Mouse (Mus musculus): ENCODE measurements around the gene Vgll4.

The Vgll4 gene

DNA sequence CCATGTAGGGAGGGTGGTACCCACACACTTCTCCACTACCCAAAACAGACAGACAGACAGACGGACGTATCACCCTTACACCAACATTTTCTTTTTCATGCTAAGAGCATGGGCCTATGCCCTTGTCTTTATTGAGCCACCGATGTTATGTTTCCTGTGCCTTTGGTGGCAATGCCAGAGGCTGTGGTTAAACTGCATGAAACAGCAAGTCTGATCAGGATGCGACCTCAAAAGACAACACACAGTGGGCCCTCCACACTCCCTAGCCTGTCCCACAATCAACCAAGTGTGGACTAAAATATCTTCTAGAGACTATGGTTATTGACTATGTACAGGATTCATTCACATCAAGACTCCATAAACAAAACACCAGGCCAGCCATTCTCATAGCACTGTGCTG lies 70.8 kb downstream of the Vgll4 start:
- in situ Hi-C loops (cut with MseI, MboI), result loop anchor here in 1 of 2 experiments (10.0 kb wide), 1 partner anchor 164 kb away; no protein-coding TSS in a partner anchor

GRCm38 (mm10) chr6:114896281-114896680 lies 73.5 kb downstream of the Vgll4 start:
- in situ Hi-C loops (cut with MseI, MboI), result loop anchor here in 1 of 2 experiments (10.0 kb wide), 1 partner anchor 161 kb away; no protein-coding TSS in a partner anchor

DNA sequence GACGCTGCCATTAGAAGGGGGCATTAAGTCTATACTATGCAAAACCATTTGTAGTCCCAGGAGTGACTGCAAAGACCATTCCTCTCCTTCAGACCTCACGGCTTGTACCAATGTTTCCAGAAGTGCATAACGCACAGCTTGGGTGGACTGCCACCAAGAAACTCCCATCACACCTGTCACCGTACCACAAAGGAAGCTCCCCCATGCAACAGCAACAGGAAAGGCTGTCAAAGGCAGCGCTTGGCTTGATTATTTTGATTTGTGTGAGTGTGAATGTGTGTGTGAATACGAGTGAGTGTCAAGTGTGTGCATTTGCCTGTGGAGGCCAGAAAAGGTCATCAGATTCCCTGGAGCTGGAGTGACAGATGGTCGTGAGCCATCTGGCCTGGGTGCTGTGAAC lies 74.6 kb downstream of the Vgll4 start:
- in situ Hi-C loops (cut with MseI, MboI), result loop anchor here in 1 of 2 experiments (10.0 kb wide), 1 partner anchor 160 kb away; no protein-coding TSS in a partner anchor

- in situ Hi-C loops (cut with MseI, MboI), result loop anchor here in 1 of 2 experiments (10.0 kb wide), 1 partner anchor 160 kb away; no protein-coding TSS in a partner anchor
Observed at GRCm38 (mm10) chr6:114894548-114895106, 75.2 kb downstream of the Vgll4 start.

GRCm38 (mm10) chr6:114893427-114894209 lies 76.2 kb downstream of the Vgll4 start:
- in situ Hi-C loops (cut with MseI, MboI), result loop anchor here in 1 of 2 experiments (10.0 kb wide), 1 partner anchor 159 kb away; no protein-coding TSS in a partner anchor

DNA sequence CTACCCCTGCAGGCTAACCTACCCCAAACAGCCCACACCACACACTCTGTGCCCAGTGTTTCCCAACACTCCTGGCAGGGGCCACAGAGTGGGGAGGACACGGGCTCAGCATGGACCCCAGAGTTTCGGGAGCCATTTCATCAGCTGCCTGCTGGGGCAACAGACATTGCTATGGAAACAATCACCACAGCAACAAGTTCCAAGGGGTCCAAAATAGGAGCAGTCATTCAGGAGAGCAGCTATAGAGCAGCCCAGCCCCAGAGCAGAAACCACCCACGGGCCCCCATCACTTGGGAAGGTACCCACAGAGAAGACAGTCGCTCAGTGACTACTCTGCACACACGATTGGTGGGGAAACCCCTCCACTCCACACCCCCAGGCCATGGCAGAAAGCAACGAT lies 77.4 kb downstream of the Vgll4 start:
- in situ Hi-C loops (cut with MseI, MboI), result loop anchor here in 1 of 2 experiments (10.0 kb wide), 1 partner anchor 158 kb away; no protein-coding TSS in a partner anchor

DNA sequence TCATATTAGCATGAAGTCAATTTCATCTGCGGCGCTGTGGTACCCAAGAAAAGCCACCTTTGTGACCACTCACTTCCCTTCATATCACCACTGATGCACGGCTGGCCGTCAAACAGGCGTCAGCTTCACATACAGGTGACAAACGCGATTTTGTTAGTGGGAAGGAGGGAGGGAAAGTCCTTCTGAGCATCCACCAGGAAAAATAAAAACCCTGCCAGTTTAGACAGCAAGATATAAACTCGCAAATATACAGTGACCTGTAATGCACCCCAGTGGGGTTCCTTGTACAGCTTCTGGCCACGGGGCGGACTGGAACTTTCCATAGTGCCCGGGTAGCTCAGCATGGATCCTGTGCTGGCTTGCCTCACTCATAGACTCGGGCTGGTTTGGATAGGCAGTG lies 78.0 kb downstream of the Vgll4 start:
- in situ Hi-C loops (cut with MseI, MboI), result loop anchor here in 1 of 2 experiments (10.0 kb wide), 1 partner anchor 157 kb away; no protein-coding TSS in a partner anchor

- in situ Hi-C loops (cut with MseI, MboI), result loop anchor here in 1 of 2 experiments (10.0 kb wide), 1 partner anchor 156 kb away; no protein-coding TSS in a partner anchor
Observed at GRCm38 (mm10) chr6:114891272-114891671, 78.5 kb downstream of the Vgll4 start.

DNA sequence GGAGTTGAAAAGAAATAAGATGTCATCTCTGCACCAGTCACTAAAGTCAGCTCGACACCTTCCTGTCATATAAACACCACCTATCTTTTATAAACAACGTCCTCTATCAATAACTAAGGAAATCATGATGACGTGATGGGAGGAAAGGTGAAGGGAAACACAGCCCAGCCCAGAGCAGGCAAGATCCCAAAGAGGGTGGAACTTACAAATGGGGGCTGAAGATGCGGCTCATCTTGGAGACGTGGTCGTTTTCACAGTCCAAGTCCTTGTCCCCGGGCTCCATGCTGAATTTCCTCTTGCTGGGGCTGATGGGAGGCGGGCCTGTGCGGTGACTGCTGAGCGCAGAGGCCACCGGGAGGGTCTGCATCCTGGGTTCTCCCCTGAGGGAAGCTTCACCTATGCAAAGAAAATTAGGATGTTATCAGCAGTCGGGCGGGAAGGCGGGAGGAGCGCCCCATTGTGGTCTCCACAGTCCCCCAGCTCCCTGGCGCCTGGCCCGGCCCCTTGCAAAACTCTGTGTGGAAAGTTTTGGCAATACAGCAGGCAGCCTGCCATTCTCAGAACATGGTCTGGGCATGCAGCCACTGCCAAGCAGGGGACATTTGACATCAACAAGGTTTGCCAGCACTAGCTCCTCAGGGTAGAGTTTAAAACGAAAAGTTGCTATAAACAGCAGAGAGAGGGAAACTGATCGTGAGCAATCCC lies 79.2 kb downstream of the Vgll4 start:
- in situ Hi-C loops (cut with MseI, MboI), result loop anchor here in 1 of 2 experiments (10.0 kb wide), 1 partner anchor 156 kb away; no protein-coding TSS in a partner anchor

- in situ Hi-C loops (cut with MseI, MboI), result loop anchor here in 1 of 2 experiments (10.0 kb wide), 1 partner anchor 155 kb away; no protein-coding TSS in a partner anchor
Observed at GRCm38 (mm10) chr6:114889971-114890370, 79.8 kb downstream of the Vgll4 start.

DNA sequence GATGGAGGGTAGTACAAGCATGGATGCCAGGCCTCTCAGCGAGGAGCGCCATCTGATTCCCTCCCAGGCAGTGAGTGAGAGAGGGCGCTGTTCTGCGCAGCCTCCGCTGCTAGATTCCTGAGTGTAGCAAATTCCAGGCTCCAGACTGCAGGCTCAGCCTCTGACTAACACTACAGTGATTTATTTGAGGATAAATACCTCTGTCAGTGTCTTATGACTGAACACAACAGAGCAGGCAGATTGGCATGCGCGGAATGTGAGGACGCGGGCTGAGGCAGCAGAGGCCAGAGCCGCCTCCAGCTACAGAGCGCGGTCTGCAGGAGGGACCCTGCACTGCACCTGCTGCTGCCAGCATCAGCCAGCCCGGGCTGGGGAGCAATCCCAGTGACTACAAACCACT lies 80.9 kb downstream of the Vgll4 start:
- in situ Hi-C loops (cut with MseI, MboI), result no loop called here

- in situ Hi-C loops (cut with MseI, MboI), result no loop called here
Observed at GRCm38 (mm10) chr6:114886504-114887361, 83.1 kb downstream of the Vgll4 start.

- in situ Hi-C loops (cut with MseI, MboI), result no loop called here
Observed at GRCm38 (mm10) chr6:114886012-114886411, 83.8 kb downstream of the Vgll4 start.

DNA sequence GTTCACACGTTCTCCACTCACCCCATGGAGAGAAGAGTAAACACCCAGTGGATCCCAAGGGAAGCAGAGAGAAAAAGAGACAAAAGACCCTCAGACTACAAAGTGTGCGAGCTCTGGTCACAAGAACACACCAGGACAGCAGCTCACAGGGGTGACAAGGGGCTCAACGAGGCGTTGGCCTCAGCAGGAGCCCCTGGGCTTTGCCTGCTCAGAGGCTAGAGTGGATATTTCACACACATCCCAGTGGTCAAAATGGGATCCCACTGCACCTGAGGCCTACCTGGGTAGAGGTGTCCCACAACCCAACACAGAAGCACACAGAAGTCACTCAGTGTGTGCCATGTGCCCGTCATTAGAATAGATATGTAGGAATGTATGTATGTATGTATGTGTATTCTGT lies 84.7 kb downstream of the Vgll4 start:
- in situ Hi-C loops (cut with MseI, MboI), result no loop called here

DNA sequence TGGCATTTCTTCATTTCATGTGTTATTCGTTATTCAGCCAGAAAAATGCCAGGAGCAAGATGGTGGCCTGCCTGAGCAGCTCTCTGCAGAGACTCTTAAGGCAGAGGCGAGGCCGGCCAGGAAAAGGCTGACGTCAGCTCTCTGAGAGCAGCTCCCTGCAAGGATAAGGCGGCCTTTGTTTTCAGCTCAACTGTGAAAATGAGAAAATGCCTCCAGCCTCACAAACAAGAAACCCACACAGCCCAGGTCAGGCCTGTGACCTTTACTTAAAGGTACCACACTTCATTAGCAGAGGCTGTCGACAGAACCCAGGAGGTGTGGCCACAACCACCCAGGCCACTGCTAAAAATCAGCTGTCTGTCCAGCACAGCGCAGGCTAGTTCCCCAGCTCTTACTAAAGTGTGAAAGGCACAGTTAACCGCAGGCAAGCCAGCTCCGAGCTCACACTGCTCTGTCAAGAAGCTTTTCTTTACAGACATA lies 86.5 kb downstream of the Vgll4 start:
- in situ Hi-C loops (cut with MseI, MboI), result no loop called here

GRCm38 (mm10) chr6:114882675-114883074 lies 87.1 kb downstream of the Vgll4 start:
- in situ Hi-C loops (cut with MseI, MboI), result no loop called here

DNA sequence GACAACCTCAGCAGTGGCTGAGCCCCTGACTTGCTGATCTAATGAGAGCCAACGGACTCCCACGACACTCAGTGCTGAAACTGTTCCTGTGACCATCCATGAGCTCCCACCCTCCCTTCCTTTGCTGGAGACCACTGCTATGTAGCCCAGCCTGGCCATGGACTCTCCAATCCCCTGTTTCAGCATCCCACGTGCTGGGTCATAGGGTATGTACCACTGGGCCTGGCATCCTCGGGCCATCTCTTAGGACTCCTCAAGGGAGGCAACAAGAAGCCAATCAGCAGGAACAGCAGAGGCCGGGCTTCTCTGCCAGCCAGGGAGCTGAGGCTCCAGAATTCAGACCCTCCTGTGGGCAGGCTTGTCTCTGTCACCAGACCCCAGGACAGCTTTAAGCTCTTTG lies 87.6 kb downstream of the Vgll4 start:
- in situ Hi-C loops (cut with MseI, MboI), result no loop called here

- in situ Hi-C loops (cut with MseI, MboI), result no loop called here
Observed at GRCm38 (mm10) chr6:114880798-114881197, 89.0 kb downstream of the Vgll4 start.

DNA sequence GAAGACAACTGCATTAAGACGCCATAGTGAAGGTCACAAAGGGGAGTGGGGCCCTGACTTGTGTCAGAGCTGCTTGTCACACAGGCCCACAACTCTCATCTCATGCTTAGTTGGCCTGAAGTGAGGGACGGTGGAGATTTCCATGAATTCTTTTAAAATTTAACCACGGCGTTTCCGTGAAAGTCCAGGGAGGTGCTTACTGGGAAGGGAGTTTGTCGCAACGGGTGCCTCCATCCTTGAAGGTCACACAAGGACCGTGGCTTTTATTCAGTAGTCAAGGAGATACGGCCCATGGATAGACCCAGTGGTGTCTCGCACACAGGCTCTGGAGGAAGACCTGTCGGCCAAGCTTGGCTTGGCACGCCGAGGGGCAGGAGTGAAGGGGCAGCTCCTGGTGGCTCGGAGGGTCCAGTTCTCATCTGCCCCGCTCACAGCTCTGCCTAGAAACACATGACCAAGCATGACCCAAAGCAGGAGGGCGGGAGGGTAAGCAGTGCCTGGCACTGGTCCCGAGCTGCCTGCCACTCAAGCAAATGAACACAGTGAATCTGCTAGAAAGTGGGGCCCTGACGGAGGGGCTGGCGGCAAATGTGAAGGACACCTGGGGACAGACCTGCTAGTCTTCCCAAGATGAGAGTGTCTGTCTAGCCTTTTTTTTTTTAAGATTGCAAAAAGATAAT lies 90.8 kb downstream of the Vgll4 start:
- in situ Hi-C loops (cut with MseI, MboI), result no loop called here

- in situ Hi-C loops (cut with MseI, MboI), result no loop called here
Observed at GRCm38 (mm10) chr6:114876546-114876945, 93.2 kb downstream of the Vgll4 start.
